Mouse (Mus musculus) frontal cortex, adult 2 months (tissue): ENCODE data around the gene Parp11. TPM values are rescaled to one million over a fixed set of nuclear protein-coding genes. Genes with fewer than 3 reads are reported as not detected.

ENCODE experiments used
- DNase-seq, 2 experiments: peaks; one replicate each; pipeline ENCODE4 v3.0.0; 2022; ENCODE audit warnings: low spot score in 1 of 2; ENCODE audit errors: extremely low spot score in 1 of 2
- polyA plus RNA-seq: library from polyadenylated mRNA; depleted of rRNA; stranded (reverse); fragments of >200 nt; gene quantifications from 2 replicates; pipeline ENCODE4 v1.2.3, GENCODE M21; 2012

The Parp11 gene
- polyA plus RNA-seq, 1 experiment: 32.0 TPM

DNA sequence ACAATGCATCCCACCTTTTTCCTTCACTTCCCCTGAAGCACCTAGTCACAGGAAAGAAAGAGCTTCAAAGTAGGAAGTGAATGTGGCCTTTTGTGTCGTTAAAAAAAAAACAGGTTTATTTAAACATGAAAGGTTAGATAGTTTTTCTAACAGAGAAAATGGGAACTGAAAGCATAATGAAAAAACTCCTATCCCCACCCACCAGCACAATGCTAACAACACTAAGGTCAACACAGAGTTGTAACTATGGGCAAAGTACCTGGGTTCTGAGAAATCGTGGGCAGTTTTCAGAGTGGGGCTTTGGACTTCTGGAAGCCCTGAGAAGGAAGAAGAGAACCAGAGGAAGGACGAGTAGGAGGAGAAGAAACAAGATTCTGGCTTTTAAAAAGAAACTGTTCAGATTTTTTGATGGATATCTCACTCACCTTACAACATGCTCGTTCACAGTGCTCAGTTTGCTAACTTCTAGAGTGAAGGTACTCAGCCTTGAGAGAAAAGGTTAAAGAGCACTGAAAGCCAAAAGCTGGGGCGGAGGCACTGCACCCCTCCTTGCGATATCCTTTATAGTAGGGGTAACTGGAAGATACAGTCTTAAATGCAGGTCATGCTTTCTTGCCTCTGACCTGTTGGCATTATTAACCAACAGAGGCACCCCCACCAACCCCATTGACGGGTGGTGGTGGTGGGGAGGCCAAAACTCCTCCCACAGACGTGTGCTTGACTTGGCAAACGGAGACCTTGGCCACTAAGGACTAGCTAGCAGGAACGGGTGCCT is 1.2 kb downstream of the Parp11 start:
- DNase-seq: no peak

DNA sequence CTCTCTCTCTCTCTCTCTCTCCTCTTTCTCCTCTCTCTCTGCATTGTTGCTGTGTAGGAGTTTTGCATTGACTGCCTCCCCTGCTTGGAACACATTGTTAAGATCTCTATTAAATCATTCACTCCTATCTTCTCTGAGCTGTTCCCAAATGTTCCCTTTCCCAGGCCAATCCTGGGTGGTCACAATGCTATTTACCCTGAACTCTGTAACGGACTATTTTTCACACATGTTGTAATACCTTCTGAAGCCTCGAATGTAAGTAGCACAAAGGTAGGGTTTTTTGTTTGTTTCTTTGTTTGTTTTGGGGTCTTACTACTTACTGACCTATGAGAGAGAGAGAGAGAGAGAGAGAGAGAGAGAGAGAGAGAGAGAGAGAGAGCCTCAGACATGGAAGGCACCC is 2.2 kb downstream of the Parp11 start:
- no peak for DNase-seq

DNA sequence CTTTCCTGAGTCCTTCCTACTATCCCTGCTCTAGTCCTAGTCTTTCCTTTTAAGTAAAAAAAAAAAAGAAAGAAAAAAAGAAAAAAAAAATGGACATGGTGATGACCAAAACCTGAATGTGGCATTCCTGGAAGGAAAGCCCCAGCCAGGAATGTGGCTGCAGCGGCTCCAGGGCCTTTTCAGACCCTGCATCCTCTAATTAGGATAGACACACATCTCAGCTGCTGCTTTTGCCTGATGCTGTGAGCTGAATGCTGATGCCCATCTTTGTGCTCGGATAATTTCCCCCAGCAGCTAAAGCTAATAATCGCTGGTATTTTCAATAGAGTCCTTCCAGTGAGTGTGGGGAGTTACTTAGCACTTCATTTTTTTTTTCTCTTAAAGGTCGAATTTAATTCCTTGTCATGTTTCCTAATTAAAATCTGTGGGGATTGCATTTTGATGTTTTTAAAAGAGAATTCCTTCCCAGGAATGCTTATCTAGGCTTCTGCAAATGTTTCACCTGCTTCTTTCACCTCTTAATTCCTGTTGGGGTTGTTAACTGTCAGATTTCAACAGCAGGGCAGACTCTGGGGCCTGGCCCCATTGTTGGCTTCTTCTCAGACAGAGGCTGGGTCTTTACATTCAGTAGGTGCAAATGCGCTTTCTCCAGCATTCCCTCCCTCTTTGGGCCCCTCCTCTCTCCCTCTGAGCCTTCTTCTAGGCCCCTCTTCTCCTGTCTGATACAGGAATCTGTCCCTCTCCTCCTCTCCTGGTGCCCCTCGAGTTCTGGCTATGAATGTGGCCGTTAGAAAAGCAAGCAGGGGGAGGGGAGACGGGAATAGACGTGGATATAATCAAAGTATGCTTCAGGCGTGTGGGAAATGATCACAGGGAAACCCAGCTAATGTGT is 3.1 kb downstream of the Parp11 start:
- DNase-seq: peak in 1 of 2 experiments; percentile 26

DNA sequence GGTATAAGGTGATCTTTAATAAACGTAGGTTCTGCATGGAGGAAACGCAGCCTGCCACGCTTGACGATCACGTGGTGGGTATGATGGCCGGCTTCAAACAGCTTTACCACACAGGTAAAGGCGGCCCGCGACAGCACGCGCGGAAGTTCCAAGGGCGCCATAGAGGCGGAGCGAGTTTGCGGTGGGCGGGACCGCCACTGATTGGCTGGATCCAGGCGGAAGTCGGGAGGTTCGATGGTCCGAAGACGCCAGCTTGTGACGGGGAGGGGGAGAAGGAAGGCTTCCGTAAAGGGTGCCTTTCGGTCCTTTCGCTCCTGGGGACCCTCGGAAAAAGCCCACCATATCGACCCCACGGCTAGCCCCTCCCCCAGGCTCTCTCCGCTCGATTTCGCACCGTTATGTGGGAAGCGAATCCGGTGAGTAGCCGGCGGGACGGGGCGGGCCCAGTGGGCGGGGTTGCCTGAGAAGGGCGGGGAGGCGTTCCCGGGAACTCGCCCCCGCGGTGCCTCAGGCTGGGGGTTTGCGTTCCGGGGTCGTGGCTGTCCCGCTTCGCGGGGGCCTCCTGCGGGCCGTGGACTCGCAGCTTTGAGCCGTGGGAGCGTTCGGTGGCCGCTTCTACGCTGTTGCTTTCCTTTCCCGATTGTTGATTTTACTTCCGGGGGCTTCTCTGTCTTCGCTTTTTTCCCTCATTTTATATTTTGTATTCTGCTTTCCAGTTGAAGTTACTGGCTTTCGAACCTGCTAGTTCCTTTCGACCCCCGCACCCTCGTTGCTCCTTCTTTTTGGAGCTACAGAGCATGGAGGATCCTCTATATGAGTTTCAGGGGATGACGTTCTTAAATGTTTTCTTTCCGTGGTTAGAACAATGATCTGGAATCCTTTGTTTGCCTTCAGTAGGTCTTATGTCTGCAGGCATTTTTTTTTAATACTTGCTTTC is 7.0 kb downstream of the Parp11 start:
- peak; percentile 82 to 94 for DNase-seq

DNA sequence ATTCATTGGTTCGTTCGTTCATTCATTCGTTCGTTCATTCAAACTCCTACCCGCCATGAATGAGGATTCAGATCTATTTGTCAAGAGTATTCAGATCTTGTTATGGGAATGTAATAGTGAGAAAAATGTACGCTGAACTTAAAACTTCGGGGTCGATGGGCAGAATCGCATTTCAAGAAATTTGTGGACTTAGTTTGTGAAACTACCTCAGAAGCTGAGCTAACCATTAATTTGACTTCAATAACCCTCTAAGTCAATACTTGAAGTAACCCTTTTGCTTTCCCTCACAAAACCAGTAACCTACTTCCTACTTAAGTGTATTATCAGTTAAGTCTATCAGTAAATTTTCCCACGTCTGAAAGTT is 7.7 kb downstream of the Parp11 start:
- DNase-seq: no peak

DNA sequence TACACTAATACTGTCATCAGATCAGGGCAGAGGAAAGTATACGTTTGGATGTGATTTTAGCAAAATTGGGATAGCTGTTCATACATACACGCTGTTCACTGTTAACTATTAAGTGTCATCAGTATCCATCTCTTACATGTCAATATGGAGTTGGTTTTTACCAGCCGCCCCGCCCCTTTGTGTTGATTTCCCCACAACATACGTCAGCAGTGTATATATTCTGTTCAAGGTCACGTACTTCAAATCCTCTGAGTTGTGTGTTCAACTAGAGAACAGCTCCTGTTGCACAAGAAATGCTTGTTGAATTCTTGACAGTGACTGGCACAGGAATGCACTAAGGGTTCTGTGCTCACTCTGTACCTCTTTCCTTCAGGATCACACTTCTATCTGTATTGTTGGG is 8.2 kb downstream of the Parp11 start:
- DNase-seq: no peak

DNA sequence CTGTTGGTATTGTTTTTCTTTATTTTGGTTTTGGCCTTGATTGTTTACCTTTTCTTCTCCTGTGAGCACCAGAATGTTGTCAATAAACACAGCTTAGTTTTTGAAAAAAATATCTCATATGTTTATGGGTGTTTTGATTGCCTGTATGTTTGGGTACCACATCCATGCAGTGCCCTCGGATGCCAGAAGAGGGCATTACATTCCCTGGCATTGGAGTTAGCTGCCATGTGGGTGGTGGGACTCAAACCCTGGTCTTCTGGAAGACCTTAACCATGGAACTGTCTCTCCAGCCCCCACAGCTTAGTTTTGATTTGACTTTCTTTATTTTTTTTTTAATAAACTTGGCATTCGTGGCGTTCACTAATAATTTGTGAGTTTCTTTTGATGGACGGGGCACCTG is 8.8 kb downstream of the Parp11 start:
- DNase-seq: no peak

DNA sequence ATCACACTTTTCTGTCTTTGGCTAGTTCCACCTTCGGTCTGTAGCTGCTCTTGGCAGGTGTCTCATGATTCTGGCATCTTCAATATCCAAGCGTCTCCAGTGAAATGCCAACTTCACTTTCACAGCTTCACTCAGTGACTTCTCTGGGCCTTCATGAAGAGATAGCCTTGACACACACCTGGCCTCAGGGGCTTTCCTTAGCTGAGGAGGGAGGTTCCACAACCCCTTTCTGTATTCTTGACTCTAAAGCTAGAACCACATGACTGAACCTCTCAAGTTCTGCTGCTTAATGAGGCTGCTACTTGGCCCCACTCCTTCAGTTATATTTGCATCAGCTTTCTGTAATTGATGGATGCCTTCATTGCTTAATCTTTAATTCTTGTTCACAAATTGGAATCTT is 10.1 kb downstream of the Parp11 start:
- DNase-seq: no peak

DNA sequence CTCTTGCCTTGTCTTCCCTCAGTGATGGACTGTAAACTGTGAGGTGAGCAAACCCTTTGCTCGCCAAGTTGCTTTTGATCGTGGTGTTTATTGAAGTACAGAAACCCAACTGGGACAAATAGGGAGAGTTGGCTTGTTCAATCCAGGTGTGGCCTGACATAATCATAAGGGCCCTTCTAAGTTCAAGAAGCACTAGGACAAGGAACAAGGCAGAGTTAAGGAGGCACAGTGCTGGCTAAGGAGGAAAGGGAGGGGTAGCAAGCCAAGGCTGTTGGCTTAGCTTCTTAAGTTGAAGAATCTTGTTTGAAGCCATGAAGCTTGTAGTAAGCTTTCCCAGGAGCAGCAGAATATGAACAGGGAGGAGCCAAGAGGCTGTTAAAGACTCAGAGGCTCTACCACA is 13.1 kb downstream of the Parp11 start:
- no peak for DNase-seq

DNA sequence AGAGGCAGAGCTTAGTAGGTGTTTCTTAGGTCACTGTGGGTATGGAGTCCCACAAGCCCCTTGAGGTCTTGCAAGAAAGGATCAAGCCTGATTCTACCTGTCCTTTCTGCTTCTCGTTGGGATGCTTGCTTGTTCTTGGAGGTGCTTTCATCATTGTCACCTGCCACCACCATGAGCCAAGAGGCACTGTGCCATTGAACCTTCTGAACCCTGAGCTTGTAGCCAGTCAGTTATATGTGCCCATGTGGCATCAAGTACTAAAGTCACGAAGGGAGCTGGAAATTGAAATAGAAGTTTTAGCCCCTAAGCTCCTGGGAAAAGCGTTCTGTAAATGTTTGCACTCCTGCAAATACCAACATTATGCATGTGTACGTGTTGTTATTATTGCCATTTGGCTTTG is 14.9 kb downstream of the Parp11 start:
- DNase-seq: no peak

DNA sequence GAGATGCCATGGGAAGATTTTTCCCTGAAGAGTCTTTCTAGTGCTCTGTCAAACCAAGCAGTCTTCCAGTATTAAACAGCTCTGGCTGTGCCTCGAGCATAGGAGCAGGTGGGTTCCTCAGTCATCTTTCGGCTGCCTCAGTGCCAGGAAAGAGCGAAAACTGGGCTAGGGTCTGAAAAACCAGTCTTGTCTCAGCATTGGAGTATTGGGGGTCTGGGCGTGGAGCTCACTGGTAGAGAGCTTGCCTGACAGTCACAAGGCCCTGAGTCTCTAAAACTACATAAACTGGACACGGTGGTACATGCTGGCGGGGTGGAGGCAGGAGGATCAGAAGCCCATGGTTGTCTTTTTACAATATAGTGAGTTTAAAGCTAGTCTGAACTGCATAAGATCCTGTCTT is 15.6 kb downstream of the Parp11 start:
- DNase-seq: no peak

DNA sequence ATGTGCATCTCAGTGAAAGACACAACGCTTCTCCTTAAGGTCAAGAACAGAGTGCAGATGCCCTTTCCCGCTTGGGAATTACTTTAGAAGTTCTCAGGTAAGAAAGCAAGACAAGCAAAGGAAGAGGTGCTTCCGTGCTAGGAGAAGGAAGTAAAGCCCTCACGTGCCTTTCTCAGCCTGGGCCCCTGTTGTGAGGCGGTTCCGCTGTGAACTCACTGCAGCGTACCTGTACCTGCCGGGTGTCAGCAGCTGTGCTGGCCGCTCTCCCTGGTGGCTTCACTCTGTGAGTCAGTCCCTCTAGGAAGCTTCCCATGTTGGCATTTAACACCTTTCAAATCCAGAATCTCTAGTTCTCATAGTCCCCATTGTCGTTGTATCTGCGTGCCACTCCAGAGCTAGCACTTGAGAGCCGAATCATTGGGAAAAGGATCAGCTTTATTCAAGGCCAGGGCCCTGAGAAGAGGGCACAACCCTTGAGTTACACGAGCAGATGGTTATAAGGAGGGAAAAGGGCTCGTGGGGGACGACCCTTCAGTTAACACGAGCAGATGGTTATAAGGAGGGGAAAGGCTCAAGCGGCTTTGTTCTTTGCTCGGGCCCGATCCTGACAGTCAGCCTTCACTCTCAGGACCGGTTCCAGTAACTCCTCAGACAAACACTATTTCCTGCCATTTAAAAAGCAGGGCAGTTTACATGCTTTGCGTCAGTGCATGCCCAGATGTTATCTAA is 16.8 kb downstream of the Parp11 start:
- no peak for DNase-seq

DNA sequence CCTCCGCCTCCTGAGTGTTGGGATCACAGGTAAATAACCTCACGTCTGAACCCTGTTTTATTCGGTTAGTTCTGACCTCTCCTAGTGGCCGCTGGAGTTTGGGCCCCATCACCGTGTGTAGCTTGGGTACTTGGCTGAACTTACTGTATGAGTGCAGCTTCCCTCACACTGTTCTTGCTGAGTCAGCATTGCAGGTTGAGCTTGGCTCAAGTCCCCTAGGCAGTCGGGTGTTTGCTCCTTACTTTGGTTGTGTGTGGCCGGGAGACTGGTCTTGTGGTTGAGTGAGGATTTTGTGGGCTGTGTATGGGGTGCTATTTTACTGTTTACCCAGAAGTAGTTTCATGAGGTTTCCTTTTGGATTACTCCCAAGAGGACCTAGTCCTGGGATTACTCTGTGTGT is 17.9 kb downstream of the Parp11 start:
- no peak for DNase-seq

DNA sequence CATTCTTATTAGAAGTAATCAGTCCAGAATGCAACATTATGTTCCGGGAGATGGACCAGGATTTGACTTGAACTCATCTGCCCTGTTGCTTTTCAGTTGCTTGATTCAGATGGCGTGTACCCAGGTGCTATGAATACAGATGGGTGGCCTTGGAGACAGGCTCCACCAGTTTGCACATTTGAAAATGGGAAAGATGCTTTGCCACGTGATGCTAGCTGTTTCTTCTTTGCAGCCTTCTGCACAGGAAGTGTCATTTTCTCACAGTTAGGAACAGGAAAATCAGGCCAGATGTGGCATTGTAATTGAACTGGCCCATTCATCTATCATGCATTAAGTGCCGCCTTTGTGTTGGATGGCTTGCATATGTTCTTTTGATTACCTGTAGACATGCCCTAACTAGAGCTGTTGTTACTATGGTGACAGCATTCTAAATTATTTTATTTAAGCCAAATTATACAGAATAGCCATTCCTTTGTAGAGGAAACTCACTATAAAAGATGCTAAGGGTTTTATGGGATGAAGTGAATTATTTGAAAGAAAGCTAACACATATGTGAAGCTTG is 20.2 kb downstream of the Parp11 start:
- no peak for DNase-seq

DNA sequence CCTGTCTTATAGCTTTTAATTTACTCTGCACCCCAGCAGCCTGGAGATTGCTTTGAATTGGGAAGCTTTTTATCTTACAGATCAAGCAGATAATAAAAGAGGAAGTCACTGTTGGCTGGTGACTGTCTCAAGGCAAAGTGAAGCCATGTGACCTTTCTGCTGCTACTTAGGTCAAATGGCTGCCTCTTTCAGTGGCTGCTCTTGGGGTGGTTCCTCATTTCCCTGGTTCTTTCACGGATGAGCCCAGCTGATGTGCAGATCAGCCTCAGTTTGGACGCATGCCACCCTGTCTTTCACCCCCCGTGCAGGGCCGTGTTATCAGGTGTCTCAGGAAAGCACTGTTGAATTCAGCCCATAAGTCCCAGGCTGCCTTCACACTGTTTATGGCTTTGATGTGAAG is 25.4 kb downstream of the Parp11 start:
- no peak for DNase-seq

DNA sequence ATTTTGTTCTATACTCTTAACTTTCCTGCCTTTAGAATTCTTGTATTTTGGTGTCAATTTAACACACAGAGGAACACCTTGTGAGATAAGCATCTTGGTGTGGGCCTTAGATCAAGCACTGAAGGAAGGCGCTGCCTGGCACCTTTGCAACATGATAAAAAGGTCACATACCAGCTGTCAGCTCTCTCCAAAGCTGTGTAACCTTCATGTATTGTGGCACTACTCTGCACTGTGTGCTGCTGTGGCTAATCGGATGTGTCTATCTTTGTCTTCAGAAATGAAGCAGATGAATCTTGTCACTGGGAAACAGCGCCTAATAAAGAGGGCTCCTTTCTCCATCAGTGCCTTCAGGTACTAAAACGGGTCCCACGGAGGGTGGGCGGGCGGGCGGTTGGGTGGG is 27.3 kb downstream of the Parp11 start:
- DNase-seq: no peak

DNA sequence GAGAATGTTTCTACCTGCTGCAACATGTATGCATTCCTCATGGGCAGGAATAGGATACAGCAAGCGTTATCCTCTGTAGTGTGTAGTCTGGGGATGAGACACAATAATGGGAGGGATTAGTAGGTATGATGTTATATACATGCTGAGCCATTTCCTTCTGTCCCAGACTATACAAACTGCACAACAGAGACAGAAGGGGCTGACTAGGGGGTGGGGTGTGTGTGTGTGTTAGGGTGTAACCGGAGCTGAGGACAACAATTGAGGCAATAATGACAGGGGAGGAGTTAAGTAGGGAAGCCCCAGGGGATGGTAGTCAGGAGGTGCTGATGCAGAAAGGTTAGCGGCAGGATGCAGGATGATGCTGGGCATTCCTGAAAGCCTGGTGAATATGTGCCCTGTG is 28.6 kb downstream of the Parp11 start:
- DNase-seq: no peak

DNA sequence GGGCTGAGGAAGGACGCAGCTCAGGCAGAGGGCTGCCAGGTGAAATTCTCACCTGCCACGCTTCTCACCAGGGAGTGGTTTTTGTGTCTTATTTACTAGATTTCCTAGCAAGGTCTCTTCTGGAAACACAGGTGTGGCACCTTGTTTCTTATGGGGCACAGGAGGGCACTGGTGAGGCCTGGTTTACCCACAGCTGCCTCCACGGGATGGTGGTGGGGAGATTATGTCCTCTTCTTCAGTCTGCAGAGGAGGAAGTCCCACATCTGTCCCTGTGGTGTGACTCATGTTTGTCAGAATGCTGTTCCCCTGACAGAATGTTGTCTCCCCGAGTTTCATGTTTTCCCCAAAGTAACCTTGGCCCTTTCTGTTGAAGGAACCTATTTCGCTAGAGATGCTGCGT is 44.4 kb downstream of the Parp11 start:
- no peak for DNase-seq

DNA sequence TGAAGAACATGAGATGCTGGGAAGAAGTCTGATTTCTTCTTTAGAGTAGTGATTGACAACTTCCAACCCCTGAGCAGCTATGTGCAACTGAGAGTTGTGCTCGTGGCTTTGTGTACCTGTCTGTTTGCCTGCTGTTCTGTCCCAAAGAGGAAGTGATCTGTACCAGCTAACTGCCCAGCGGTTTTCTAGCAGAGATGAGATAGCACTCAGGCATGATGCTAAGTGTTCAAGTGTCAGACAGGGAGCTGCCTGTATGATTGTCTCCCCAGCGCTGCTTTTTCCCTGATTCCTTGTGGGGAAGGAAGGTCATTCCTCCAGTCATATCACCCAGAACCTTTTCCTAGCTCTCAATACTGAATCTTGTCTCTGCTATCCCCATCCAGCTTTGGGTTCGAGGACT is 45.9 kb downstream of the Parp11 start:
- DNase-seq: no peak

DNA sequence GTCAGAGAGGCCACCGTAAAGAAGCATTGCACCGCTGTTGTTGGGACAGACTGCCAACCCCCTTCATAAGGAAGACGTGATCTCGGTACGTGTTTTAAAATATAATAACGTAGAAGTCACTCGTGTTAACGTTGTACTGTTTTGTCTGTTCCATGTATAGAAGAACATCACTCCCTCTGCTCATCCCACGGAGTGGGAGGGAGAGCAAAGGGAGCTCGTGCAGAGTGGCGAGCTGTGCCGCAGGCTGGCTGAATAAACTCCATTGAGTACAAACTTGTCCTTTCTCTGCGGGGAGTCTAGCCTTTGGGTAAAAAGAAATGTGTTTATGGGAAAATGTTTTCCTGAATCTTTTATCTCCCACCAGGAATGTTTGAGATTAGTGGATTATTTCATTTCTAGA is 47.1 kb downstream of the Parp11 start:
- peak in 1 of 2 experiments; percentile 65 for DNase-seq
